34 mouse cellular contexts compared by ENCODE assay signal in the genomic region with DNA sequence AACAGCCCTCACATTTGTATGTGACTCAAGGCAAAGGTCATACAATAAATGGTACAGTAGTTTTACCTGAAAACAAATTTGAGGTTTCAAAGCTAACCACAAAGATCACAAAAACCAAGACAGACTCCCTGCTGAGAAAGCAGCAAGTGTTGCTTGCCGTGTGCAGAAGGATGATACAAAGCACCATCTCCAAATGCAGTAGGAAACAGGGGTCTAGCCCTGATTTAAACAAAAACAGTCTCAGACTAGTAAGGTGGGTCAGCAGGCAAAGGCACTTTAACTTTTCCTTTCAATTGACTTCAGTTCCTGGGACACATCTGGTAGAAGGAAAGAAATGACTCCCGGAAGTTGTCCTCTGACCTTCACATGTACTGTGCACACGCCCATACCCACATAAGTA. TPM values are rescaled to one million over a fixed set of nuclear protein-coding genes. Genes with fewer than 3 reads are reported as not detected.
A peak's percentile ranks its signal among the peaks of the same experiment; 100 is the strongest.
DNase-seq lines count a peak whose midpoint lies in the region; ATAC-seq and TF ChIP-seq lines count a peak whose summit lies in the region.
"Had no signal": no experiment of that assay in that cellular context is flagged by ENCODE, and none has a peak within 500 bp of the region (broad histone marks: within the 10 kb centered on the region; RNA-seq: fewer than 3 reads in every experiment).

No protein-coding gene starts in this region.

- H3K4me1 ChIP-seq in spleen, adult 2 months (ENCODE audit: control insufficient read depth, insufficient read depth, insufficient read length) = peaks cover 3% of the 10 kb centered on the region
- no peaks in the 10 kb centered on the region for H3K4me1 ChIP-seq in stomach, postnatal 0 days (replicated peaks; ENCODE audit: control insufficient read depth, insufficient read depth)
- H3K4me1 ChIP-seq: embryonic facial prominence, embryonic 10.5 days; forebrain, embryonic 12.5 days; hindbrain, embryonic 10.5 days; hindbrain, embryonic 15.5 days; intestine, embryonic 15.5 days; midbrain, embryonic 13.5 days had no signal

- H3K9ac ChIP-seq in stomach, postnatal 0 days (ENCODE audit: low read length) = no peak overlapping the region
- H3K9ac ChIP-seq: embryonic facial prominence, embryonic 15.5 days; forebrain, embryonic 12.5 days; forebrain, postnatal 0 days; heart, embryonic 13.5 days; hindbrain, embryonic 15.5 days; intestine, embryonic 15.5 days; liver, embryonic 12.5 days; liver, postnatal 0 days; midbrain, embryonic 13.5 days had no signal

- no peak overlapping the region for H3K4me3 ChIP-seq in spleen, adult 2 months (ENCODE audit: extremely low read depth, insufficient read depth, insufficient read length)
- no peak overlapping the region for H3K4me3 ChIP-seq in stomach, postnatal 0 days (ENCODE audit: low read depth, low read length)
- H3K4me3 ChIP-seq: embryonic facial prominence, embryonic 10.5 days; embryonic facial prominence, embryonic 15.5 days; forebrain, embryonic 12.5 days; heart, embryonic 13.5 days; hindbrain, embryonic 10.5 days; hindbrain, embryonic 15.5 days; intestine, embryonic 15.5 days; left cerebral cortex, adult 2 months; liver, embryonic 12.5 days; megakaryocyte, embryonic 14.5 days; midbrain, embryonic 13.5 days had no signal

- no peak for DNase-seq in spleen, adult 2 months (ENCODE audit: low read depth in 1 of 2, low spot score in 2 of 2)
- no peak for DNase-seq in spleen, postnatal 4 days (ENCODE audit: low spot score in 2 of 2)
- DNase-seq in stomach, postnatal 0 days (ENCODE audit: low spot score) = no peak
- DNase-seq in urinary bladder, postnatal 4 days (ENCODE audit: low spot score in 2 of 2) = no peak
- no peak for DNase-seq in adrenal gland, adult (ENCODE audit: inconsistent age in 2 of 2, low spot score in 1 of 2)
- DNase-seq: adrenal gland, adult 8-10 months; cerebellum, adult 8-10 months; cerebellum, postnatal 25 days; forebrain, postnatal 0 days; gastrocnemius, postnatal 10 days; heart, postnatal 14 days; kidney, adult 9 months; kidney, postnatal 10 days; left cerebral cortex, postnatal 4 days; liver, postnatal 0 days; lung, postnatal 4 days; right cerebral cortex, postnatal 25 days; spleen, adult 18-20 months; thymus, postnatal 14 days had no signal

- 65% methylated on average over 3 of the region's 3 CpGs for WGBS in spleen, adult 2 months
- WGBS in stomach, postnatal 0 days = 68% methylated on average over 3 of the region's 3 CpGs

- no peak for TF ChIP-seq POLR2A in spleen, adult 2 months (IDR thresholded peaks at IDR 0.05; ENCODE audit: low read depth, low read length)

- peak; percentile 57 for ATAC-seq in CD4-positive, CD25-positive, alpha-beta regulatory T cell, adult 4 months
- ATAC-seq in activated CD4-positive, CD25-positive, alpha-beta regulatory T cell, adult 4 months = peak; percentile 47
- no peak for ATAC-seq in stomach, postnatal 0 days (ENCODE audit: low FRiP score, low TSS enrichment)
- ATAC-seq: forebrain, postnatal 0 days; intestine, embryonic 15.5 days; liver, embryonic 12.5 days; liver, postnatal 0 days; midbrain, embryonic 13.5 days had no signal

- H3K27me3 ChIP-seq in spleen, adult 2 months (ENCODE audit: control insufficient read depth, insufficient read depth, low read length) = no peaks in the 10 kb centered on the region
- H3K27me3 ChIP-seq in stomach, postnatal 0 days (ENCODE audit: control insufficient read depth, insufficient read depth, low read length) = no peaks in the 10 kb centered on the region
- H3K27me3 ChIP-seq: CH12.LX; embryonic facial prominence, embryonic 15.5 days; forebrain, embryonic 12.5 days; heart, embryonic 13.5 days; hindbrain, embryonic 15.5 days; intestine, embryonic 15.5 days; liver, embryonic 12.5 days; megakaryocyte, embryonic 14.5 days; midbrain, embryonic 13.5 days had no signal

- no peaks in the 10 kb centered on the region for H3K36me3 ChIP-seq in spleen, adult 2 months (ENCODE audit: control insufficient read depth, insufficient read depth, low read length)
- no peaks in the 10 kb centered on the region; the same call in 1 of the 2 replicates for H3K36me3 ChIP-seq in stomach, postnatal 0 days (ENCODE audit: control insufficient read depth, insufficient read depth, low read length)
- H3K36me3 ChIP-seq: embryonic facial prominence, embryonic 10.5 days; embryonic facial prominence, embryonic 15.5 days; forebrain, embryonic 12.5 days; hindbrain, embryonic 10.5 days; hindbrain, embryonic 15.5 days; intestine, embryonic 15.5 days; midbrain, embryonic 13.5 days had no signal

- TF ChIP-seq EP300 in stomach, postnatal 0 days (optimal IDR thresholded peaks at IDR 0.05) = no peak

- no peak for TF ChIP-seq CTCF in spleen, adult 2 months (IDR thresholded peaks at IDR 0.05; ENCODE audit: extremely low read depth, insufficient read depth, insufficient read length, insufficient replicate concordance)
- TF ChIP-seq CTCF in stomach, postnatal 0 days (IDR thresholded peaks at IDR 0.05; ENCODE audit: low read depth) = no peak

- no peaks in the 10 kb centered on the region for H3K9me3 ChIP-seq in stomach, postnatal 0 days (ENCODE audit: control insufficient read depth, low read length)
- H3K9me3 ChIP-seq: embryonic facial prominence, embryonic 10.5 days; embryonic facial prominence, embryonic 15.5 days; forebrain, embryonic 12.5 days; G1E; heart, embryonic 13.5 days; hindbrain, embryonic 10.5 days; hindbrain, embryonic 15.5 days; intestine, embryonic 15.5 days; liver, embryonic 12.5 days; megakaryocyte, embryonic 14.5 days; midbrain, embryonic 13.5 days had no signal

- H3K27ac ChIP-seq in spleen, adult 2 months (ENCODE audit: insufficient read depth, low read length) = peak overlapping the region; percentile 22; the same call in 1 of the 2 replicates
- peak overlapping the region; percentile 45; the same call in 1 of the 2 replicates for H3K27ac ChIP-seq in stomach, postnatal 0 days (replicated peaks)
- H3K27ac ChIP-seq: embryonic facial prominence, embryonic 10.5 days; embryonic facial prominence, embryonic 15.5 days; forebrain, embryonic 12.5 days; heart, embryonic 13.5 days; hindbrain, embryonic 10.5 days; hindbrain, embryonic 15.5 days; intestine, embryonic 15.5 days; left cerebral cortex, adult 2 months; liver, embryonic 12.5 days; midbrain, embryonic 13.5 days had no signal

- no peak overlapping the region for H3K4me2 ChIP-seq in stomach, postnatal 0 days (replicated peaks; ENCODE audit: low read depth)
- H3K4me2 ChIP-seq: embryonic facial prominence, embryonic 15.5 days; forebrain, embryonic 12.5 days; heart, embryonic 13.5 days; hindbrain, embryonic 15.5 days; intestine, embryonic 15.5 days; liver, embryonic 12.5 days; midbrain, embryonic 13.5 days had no signal

RNA-seq across cellular contexts. Expression of gene Pdpk1, which starts 23.9 kb away (rescaled TPM):
- polyA plus RNA-seq in spleen, adult 2 months (2012; rRNA removed) = 12.4 and 16.0 TPM in 2 replicates
- 10 to 100 TPM; 30.4 to 37.6 TPM for polyA plus RNA-seq in CD4-positive, CD25-positive, alpha-beta regulatory T cell, adult 4 months (2017; shearing (Covaris generic))
- 10 to 100 TPM; 43.3 to 47.7 TPM for polyA plus RNA-seq in activated CD4-positive, CD25-positive, alpha-beta regulatory T cell, adult 4 months (2017; shearing (Covaris generic))
- 26.7 and 28.0 TPM in 2 replicates for polyA plus RNA-seq in stomach, postnatal 0 days (2015; fragmentation: Nextera tagmentation; extraction: Ambion mirVana)

RNA-seq across cellular contexts. Expression of gene Amdhd2, which starts 36.8 kb away (rescaled TPM):
- 41.5 and 44.8 TPM in 2 replicates for polyA plus RNA-seq in spleen, adult 2 months (2012; rRNA removed)
- polyA plus RNA-seq in CD4-positive, CD25-positive, alpha-beta regulatory T cell, adult 4 months (2017; shearing (Covaris generic)) = 10 to 100 TPM; 20.2 to 37.8 TPM
- 10 to 100 TPM; 23.1 to 34.5 TPM for polyA plus RNA-seq in activated CD4-positive, CD25-positive, alpha-beta regulatory T cell, adult 4 months (2017; shearing (Covaris generic))
- polyA plus RNA-seq in stomach, postnatal 0 days (2015; fragmentation: Nextera tagmentation; extraction: Ambion mirVana) = 20.5 and 21.7 TPM in 2 replicates

RNA-seq across cellular contexts. Expression of gene Atp6v0c, which starts 42.7 kb away (rescaled TPM):
- polyA plus RNA-seq in spleen, adult 2 months (2012; rRNA removed) = 481 and 571 TPM in 2 replicates
- polyA plus RNA-seq in CD4-positive, CD25-positive, alpha-beta regulatory T cell, adult 4 months (2017; shearing (Covaris generic)) = 100 to 1,000 TPM; 213 to 271 TPM
- 100 to 1,000 TPM; 152 to 192 TPM for polyA plus RNA-seq in activated CD4-positive, CD25-positive, alpha-beta regulatory T cell, adult 4 months (2017; shearing (Covaris generic))
- 608 and 627 TPM in 2 replicates for polyA plus RNA-seq in stomach, postnatal 0 days (2015; fragmentation: Nextera tagmentation; extraction: Ambion mirVana)

RNA-seq across cellular contexts. Expression of gene Kctd5, which starts 53.5 kb away (rescaled TPM):
- 14.7 and 24.3 TPM in 2 replicates for polyA plus RNA-seq in spleen, adult 2 months (2012; rRNA removed)
- polyA plus RNA-seq in CD4-positive, CD25-positive, alpha-beta regulatory T cell, adult 4 months (2017; shearing (Covaris generic)) = 1 to 10 TPM; 2.3 to 5.2 TPM
- 1 to 10 TPM; 5.5 to 6.4 TPM for polyA plus RNA-seq in activated CD4-positive, CD25-positive, alpha-beta regulatory T cell, adult 4 months (2017; shearing (Covaris generic))
- polyA plus RNA-seq in stomach, postnatal 0 days (2015; fragmentation: Nextera tagmentation; extraction: Ambion mirVana) = 44.7 and 45.6 TPM in 2 replicates
